In genomic region chr11:100938711-100939511, GRCm38 (mm10) we compare ENCODE assay signal across 8 mouse cellular contexts. TPM values are rescaled to one million over a fixed set of nuclear protein-coding genes. Genes with fewer than 3 reads are reported as not detected.
A peak's percentile ranks its signal among the peaks of the same experiment; 100 is the strongest.
DNase-seq lines count a peak whose midpoint lies in the region; ATAC-seq and TF ChIP-seq lines count a peak whose summit lies in the region.

No protein-coding gene starts in this region.

- H3K9me3 ChIP-seq in G1E (replicated peaks) = no peaks in the 10 kb centered on the region
- H3K9me3 ChIP-seq in embryonic facial prominence, embryonic 10.5 days = no peaks in the 10 kb centered on the region
- H3K9me3 ChIP-seq in hindbrain, embryonic 12.5 days (replicated peaks) = no peaks in the 10 kb centered on the region
- H3K9me3 ChIP-seq in liver, embryonic 13.5 days (replicated peaks) = no peaks in the 10 kb centered on the region
- H3K9me3 ChIP-seq in neural tube, embryonic 15.5 days (replicated peaks) = no peaks in the 10 kb centered on the region

- H3K4me3 ChIP-seq in G1E (ENCODE audit: low read depth, low read length) = peak overlapping the region; percentile 99
- peak overlapping the region; percentile 88 for H3K4me3 ChIP-seq in embryonic facial prominence, embryonic 10.5 days
- peak overlapping the region; percentile 77 for H3K4me3 ChIP-seq in hindbrain, embryonic 12.5 days
- peak overlapping the region; percentile 94 for H3K4me3 ChIP-seq in liver, embryonic 13.5 days (replicated peaks)
- H3K4me3 ChIP-seq in neural tube, embryonic 15.5 days (replicated peaks) = peak overlapping the region; percentile 98

- no peaks in the 10 kb centered on the region for H3K27me3 ChIP-seq in G1E (ENCODE audit: insufficient read depth, low read length)
- H3K27me3 ChIP-seq in embryonic facial prominence, embryonic 10.5 days (replicated peaks; ENCODE audit: low read depth, poor library complexity, severe bottlenecking) = no peaks in the 10 kb centered on the region
- H3K27me3 ChIP-seq in hindbrain, embryonic 12.5 days = no peaks in the 10 kb centered on the region
- no peaks in the 10 kb centered on the region for H3K27me3 ChIP-seq in liver, embryonic 13.5 days
- H3K27me3 ChIP-seq in neural tube, embryonic 15.5 days (replicated peaks) = no peaks in the 10 kb centered on the region

- H3K36me3 ChIP-seq in G1E (replicated peaks) = peaks cover 15% of the 10 kb centered on the region
- H3K36me3 ChIP-seq in embryonic facial prominence, embryonic 10.5 days (replicated peaks) = no peaks in the 10 kb centered on the region
- no peaks in the 10 kb centered on the region for H3K36me3 ChIP-seq in hindbrain, embryonic 12.5 days
- H3K36me3 ChIP-seq in liver, embryonic 13.5 days = no peaks in the 10 kb centered on the region
- no peaks in the 10 kb centered on the region for H3K36me3 ChIP-seq in neural tube, embryonic 15.5 days

- H3K4me1 ChIP-seq in G1E (ENCODE audit: insufficient read depth, low read depth, low read length) = peaks cover 55% of the 10 kb centered on the region
- peaks cover 33% of the 10 kb centered on the region for H3K4me1 ChIP-seq in embryonic facial prominence, embryonic 10.5 days
- H3K4me1 ChIP-seq in hindbrain, embryonic 12.5 days = peaks cover 14% of the 10 kb centered on the region
- H3K4me1 ChIP-seq in liver, embryonic 13.5 days (replicated peaks) = peaks cover 58% of the 10 kb centered on the region
- H3K4me1 ChIP-seq in neural tube, embryonic 15.5 days = peaks cover 27% of the 10 kb centered on the region

- H3K27ac ChIP-seq in embryonic facial prominence, embryonic 10.5 days (replicated peaks) = peak overlapping the region; percentile 95
- H3K27ac ChIP-seq in hindbrain, embryonic 12.5 days = peak overlapping the region; percentile 69
- peak overlapping the region; percentile 91 for H3K27ac ChIP-seq in liver, embryonic 13.5 days
- H3K27ac ChIP-seq in neural tube, embryonic 15.5 days (replicated peaks) = peak overlapping the region; percentile 89

- H3K9ac ChIP-seq in hindbrain, embryonic 12.5 days = peak overlapping the region; percentile 75
- peak overlapping the region; percentile 96 for H3K9ac ChIP-seq in liver, embryonic 13.5 days
- H3K9ac ChIP-seq in neural tube, embryonic 15.5 days (replicated peaks) = peak overlapping the region; percentile 79

- peak; percentile 45 to 60 for DNase-seq in heart, adult 18-20 months
- no peak for DNase-seq in heart, adult 11 months
- no peak for DNase-seq in G1E (ENCODE audit: low spot score)
- peak; percentile 39 for DNase-seq in embryonic facial prominence, embryonic 10.5 days (ENCODE audit: low spot score)
- peak; percentile 26 for DNase-seq in liver, embryonic 13.5 days
- DNase-seq in ovary, postnatal 36 days (ENCODE audit: low spot score) = no peak

- peak overlapping the region; percentile 69 for H3K4me2 ChIP-seq in hindbrain, embryonic 12.5 days (replicated peaks)
- peak overlapping the region; percentile 92 for H3K4me2 ChIP-seq in liver, embryonic 13.5 days
- H3K4me2 ChIP-seq in neural tube, embryonic 15.5 days = peak overlapping the region; percentile 73

- TF ChIP-seq CTCF in G1E (IDR thresholded peaks at IDR 0.05; ENCODE audit: low read depth, low read length) = no peak

- 1% methylated on average over 48 of the region's 48 CpGs for WGBS in embryonic facial prominence, embryonic 10.5 days
- whole genome bisulfite sequencing in hindbrain, embryonic 12.5 days = under 1% methylated on average over 47 of the region's 48 CpGs
- under 1% methylated on average over 48 of the region's 48 CpGs for WGBS in liver, embryonic 13.5 days (ENCODE audit: insufficient replicate concordance)
- WGBS in neural tube, embryonic 15.5 days = under 1% methylated on average over 48 of the region's 48 CpGs

- no peak for ATAC-seq in G1E (ENCODE audit: extremely low read depth, insufficient number of reproducible peaks, low FRiP score, poor library complexity, severe bottlenecking)
- ATAC-seq in hindbrain, embryonic 12.5 days (ENCODE audit: low FRiP score) = peak; percentile 64
- 0 out of 2 replicates have a peak, but pooled peaks have one; percentile 2 for ATAC-seq in liver, embryonic 13.5 days (ENCODE audit: low read depth)
- peak; percentile 10 for ATAC-seq in neural tube, embryonic 15.5 days (ENCODE audit: low FRiP score)

RNA-seq across cellular contexts. Expression of gene Stat3, which starts 0.4 kb away (rescaled TPM):
- 10 to 100 TPM; 71.8 to 83.2 TPM for total RNA-seq in heart, adult 18-20 months (2021)
- 81.1 and 87.5 TPM in 2 replicates for total RNA-seq in G1E (2014; fragmentation: Nextera tagmentation)
- total RNA-seq in G1E (2017) = 69.3 and 70.3 TPM in 2 replicates
- polyA plus RNA-seq in G1E (2012) = 42.1 and 63.5 TPM in 2 replicates
- 22.5 and 22.8 TPM in 2 replicates for polyA plus RNA-seq in embryonic facial prominence, embryonic 10.5 days (2016; fragmentation: Nextera tagmentation; extraction: Ambion mirVana)
- 41.4 and 47.4 TPM in 2 replicates for polyA plus RNA-seq in hindbrain, embryonic 12.5 days (2016; fragmentation: Nextera tagmentation; extraction: Ambion mirVana)
- 28.5 and 32.8 TPM in 2 replicates for polyA plus RNA-seq in liver, embryonic 13.5 days (2015; fragmentation: Nextera tagmentation; extraction: Ambion mirVana)
- polyA plus RNA-seq in neural tube, embryonic 15.5 days (2015; fragmentation: Nextera tagmentation; extraction: Ambion mirVana) = 57.9 and 66.9 TPM in 2 replicates

RNA-seq across cellular contexts. Expression of gene Cavin1, which starts 31.8 kb away (rescaled TPM):
- total RNA-seq in heart, adult 18-20 months (2021) = 100 to 1,000 TPM; 192 to 214 TPM
- total RNA-seq in G1E (2014; fragmentation: Nextera tagmentation) = 13.1 and 15.0 TPM in 2 replicates
- total RNA-seq in G1E (2017) = 3.1 and 3.8 TPM in 2 replicates
- polyA plus RNA-seq in G1E (2012) = 37.0 and 39.4 TPM in 2 replicates
- polyA plus RNA-seq in embryonic facial prominence, embryonic 10.5 days (2016; fragmentation: Nextera tagmentation; extraction: Ambion mirVana) = 20.6 and 23.5 TPM in 2 replicates
- 51.4 and 63.2 TPM in 2 replicates for polyA plus RNA-seq in hindbrain, embryonic 12.5 days (2016; fragmentation: Nextera tagmentation; extraction: Ambion mirVana)
- 25.5 and 26.6 TPM in 2 replicates for polyA plus RNA-seq in liver, embryonic 13.5 days (2015; fragmentation: Nextera tagmentation; extraction: Ambion mirVana)
- polyA plus RNA-seq in neural tube, embryonic 15.5 days (2015; fragmentation: Nextera tagmentation; extraction: Ambion mirVana) = 45.6 and 73.4 TPM in 2 replicates

Comparison
In these comparisons a context has a peak if more than half of its experiments do, and no peak if none do; other contexts are left out.
1. DNase-seq: peak in heart, adult 18-20 months (2 of 2), embryonic facial prominence, embryonic 10.5 days (single experiment) and liver, embryonic 13.5 days (single experiment); none in heart, adult 11 months (single experiment), G1E (single experiment) and ovary, postnatal 36 days (single experiment).
2. Peak in every context shown above with its lines, with median percentiles within 50 percentile points of each other: H3K4me3 ChIP-seq, H3K27ac ChIP-seq, H3K4me2 ChIP-seq and H3K9ac ChIP-seq.